Mouse (Mus musculus) spleen, adult 2 months (tissue): ENCODE results near the gene Rbm14.

Experiments
- CTCF ChIP-seq: fragments of 200-500 bp; IDR thresholded peaks from 2 replicates; pipeline ENCODE4 v1.5.1; 2011; ENCODE audit warnings: mild to moderate bottlenecking, inconsistent platforms; ENCODE audit not compliant: insufficient read depth, insufficient read length, insufficient replicate concordance; ENCODE audit errors: extremely low read depth
- POLR2A ChIP-seq: fragments of 200-500 bp; IDR thresholded peaks from 2 replicates; pipeline ENCODE4 v1.6.1; 2011; ENCODE audit warnings: low read depth, low read length, inconsistent platforms

- TF ChIP-seq POLR2A (no peak), CTCF (no peak)
Measured at GRCm38 (mm10) chr19:4836096-4836495, 24.7 kb upstream of the Rbm14 start.
